Comparison of ENCODE assay signal across 10 mouse cellular contexts in genomic region chr5:149513438-149514086, GRCm38 (mm10). TPM values are rescaled to one million over a fixed set of nuclear protein-coding genes. Genes with fewer than 3 reads are reported as not detected.
DNase-seq lines count a peak whose midpoint lies in the region; ATAC-seq lines count a peak whose summit lies in the region.
"Had no signal": no experiment of that assay in that cellular context is flagged by ENCODE, and none has a peak within 500 bp of the region (broad histone marks: within the 10 kb centered on the region; RNA-seq: fewer than 3 reads in every experiment).

No protein-coding gene starts in this region.

- no peaks in the 10 kb centered on the region for H3K27me3 ChIP-seq in lung, embryonic 15.5 days
- no peaks in the 10 kb centered on the region for H3K27me3 ChIP-seq in forebrain, embryonic 15.5 days
- H3K27me3 ChIP-seq in limb, embryonic 10.5 days (ENCODE audit: low read depth, poor library complexity, severe bottlenecking) = no peaks in the 10 kb centered on the region
- no peaks in the 10 kb centered on the region for H3K27me3 ChIP-seq in stomach, embryonic 15.5 days (replicated peaks)

- H3K4me3 ChIP-seq in lung, embryonic 15.5 days = peak overlapping the region; percentile 2; the same call in 1 of the 2 replicates
- H3K4me3 ChIP-seq in forebrain, embryonic 15.5 days = no peak overlapping the region
- H3K4me3 ChIP-seq in limb, embryonic 10.5 days = no peak overlapping the region
- H3K4me3 ChIP-seq in stomach, embryonic 15.5 days (replicated peaks) = no peak overlapping the region

- 31% methylated on average over 9 of the region's 9 CpGs for WGBS in lung, embryonic 15.5 days
- WGBS in forebrain, embryonic 15.5 days = 5% methylated on average over 9 of the region's 9 CpGs
- WGBS in limb, embryonic 10.5 days = 55% methylated on average over 9 of the region's 9 CpGs
- 43% methylated on average over 9 of the region's 9 CpGs for WGBS in stomach, embryonic 15.5 days

- no peak overlapping the region; the same call in 1 of the 2 replicates for H3K9ac ChIP-seq in lung, embryonic 15.5 days
- H3K9ac ChIP-seq in forebrain, embryonic 15.5 days (replicated peaks) = 0 out of 2 replicates have a peak overlapping the region, but pooled peaks have one; percentile 19
- H3K9ac ChIP-seq in stomach, embryonic 15.5 days = no peak overlapping the region

- peaks cover 22% of the 10 kb centered on the region for H3K4me1 ChIP-seq in lung, embryonic 15.5 days
- H3K4me1 ChIP-seq in forebrain, embryonic 15.5 days = peaks cover 65% of the 10 kb centered on the region
- H3K4me1 ChIP-seq in limb, embryonic 10.5 days = peaks cover 22% of the 10 kb centered on the region
- H3K4me1 ChIP-seq in stomach, embryonic 15.5 days = peaks cover 12% of the 10 kb centered on the region

- peak overlapping the region; percentile 85 for H3K27ac ChIP-seq in lung, embryonic 15.5 days
- H3K27ac ChIP-seq in forebrain, embryonic 15.5 days (replicated peaks) = peak overlapping the region; percentile 85
- H3K27ac ChIP-seq in limb, embryonic 10.5 days = peak overlapping the region; percentile 46; the same call in 1 of the 2 replicates
- H3K27ac ChIP-seq in stomach, embryonic 15.5 days = peak overlapping the region; percentile 71

- no peak for DNase-seq in lung, postnatal 36 days
- DNase-seq in limb, embryonic 10.5 days (ENCODE audit: low spot score) = no peak
- DNase-seq in layer of hippocampus, postnatal 14 days (ENCODE audit: low spot score in 2 of 2) = no peak
- DNase-seq in c-Kit-positive CD71-positive TER-119-positive erythroid progenitor cells, embryonic 14.5 days (ENCODE audit: low spot score) = no peak
- DNase-seq: spleen, adult 18-20 months had no signal

- no peaks in the 10 kb centered on the region for H3K36me3 ChIP-seq in lung, embryonic 15.5 days
- no peaks in the 10 kb centered on the region for H3K36me3 ChIP-seq in forebrain, embryonic 15.5 days
- no peaks in the 10 kb centered on the region for H3K36me3 ChIP-seq in limb, embryonic 10.5 days
- no peaks in the 10 kb centered on the region for H3K36me3 ChIP-seq in stomach, embryonic 15.5 days

- H3K9me3 ChIP-seq in lung, embryonic 15.5 days = no peaks in the 10 kb centered on the region
- no peaks in the 10 kb centered on the region for H3K9me3 ChIP-seq in forebrain, embryonic 15.5 days
- H3K9me3 ChIP-seq in limb, embryonic 10.5 days (replicated peaks) = no peaks in the 10 kb centered on the region
- no peaks in the 10 kb centered on the region for H3K9me3 ChIP-seq in stomach, embryonic 15.5 days

- H3K4me2 ChIP-seq in lung, embryonic 15.5 days = peak overlapping the region; percentile 48
- H3K4me2 ChIP-seq in forebrain, embryonic 15.5 days (replicated peaks) = peak overlapping the region; percentile 27
- peak overlapping the region; percentile 47 for H3K4me2 ChIP-seq in stomach, embryonic 15.5 days

- no peak for ATAC-seq in lung, embryonic 15.5 days (ENCODE audit: borderline replicate concordance, extremely low read depth, low FRiP score, low TSS enrichment)
- peak; percentile 65 for ATAC-seq in forebrain, embryonic 15.5 days (replicated peaks)
- ATAC-seq in stomach, embryonic 15.5 days (ENCODE audit: insufficient read depth, low FRiP score, low read depth) = no peak

RNA-seq across cellular contexts. Expression of gene Wdr95, which starts 14.9 kb away (rescaled TPM):
- 0.08 and 0.26 TPM in 2 replicates for polyA plus RNA-seq in lung, embryonic 15.5 days (2015; fragmentation: Nextera tagmentation; extraction: Ambion mirVana)
- 0.46 and 0.75 TPM in 2 replicates for polyA plus RNA-seq in forebrain, embryonic 15.5 days (2015; fragmentation: Nextera tagmentation; extraction: Ambion mirVana)
- polyA plus RNA-seq in limb, embryonic 10.5 days (2016; fragmentation: Nextera tagmentation; extraction: Ambion mirVana) = not detected in 2 replicates
- 0.13 and 0.17 TPM in 2 replicates for polyA plus RNA-seq in stomach, embryonic 15.5 days (2015; fragmentation: Nextera tagmentation; extraction: Ambion mirVana)
- total RNA-seq in layer of hippocampus, postnatal 14 days (2021) = 1 to 10 TPM; 2.0 to 2.1 TPM
- total RNA-seq: adrenal gland, postnatal 4 days; MEL had no signal
